Mouse (Mus musculus): ENCODE results near the gene Prrt1.

DNA sequence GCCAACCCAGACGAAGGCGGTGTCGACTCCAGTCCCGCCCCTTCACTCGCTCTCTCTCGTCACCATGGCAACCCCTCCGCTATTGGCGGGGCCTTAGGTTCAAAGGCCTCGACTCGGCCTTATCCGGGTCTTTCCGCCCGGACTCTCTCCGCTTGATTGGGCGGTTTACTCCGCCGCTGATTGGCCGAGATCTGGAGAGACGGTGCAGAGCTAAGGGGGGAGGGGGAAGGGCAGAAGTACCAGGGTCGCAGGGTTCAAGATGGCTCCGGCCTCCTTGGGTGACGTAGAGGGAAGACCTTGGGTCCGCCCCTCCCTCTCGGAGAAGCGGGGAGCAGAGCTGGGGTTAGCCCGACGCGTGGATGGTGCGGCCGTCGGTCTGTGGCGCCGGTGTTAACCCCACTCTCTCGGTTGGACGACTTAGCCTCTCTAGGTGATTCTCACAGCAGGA lies 25.2 kb upstream of the Prrt1 start, which contains the start of gene Agpat1:
- TF ChIP-seq CTCF (IDR thresholded peaks at IDR 0.05; ENCODE audit: low read depth) (no peak), EP300 (optimal IDR thresholded peaks at IDR 0.05) (no peak)

All from stomach, postnatal 0 days (tissue).